Mouse (Mus musculus) olfactory bulb, adult 2 months (tissue): ENCODE measurements around the gene Frmd4a.

Source experiments
- CTCF ChIP-seq: fragments of 200-500 bp; IDR thresholded peaks from 2 replicates; pipeline ENCODE4 v1.5.1; 2012; ENCODE audit warnings: low read depth, mild to moderate bottlenecking, low read length, moderate library complexity; ENCODE audit not compliant: insufficient read depth
- POLR2A ChIP-seq: fragments of 200-500 bp; IDR thresholded peaks from 2 replicates; pipeline ENCODE4 v1.6.1; 2012; ENCODE audit warnings: mild to moderate bottlenecking, low read depth, low read length, moderate library complexity; ENCODE audit not compliant: insufficient read depth

DNA sequence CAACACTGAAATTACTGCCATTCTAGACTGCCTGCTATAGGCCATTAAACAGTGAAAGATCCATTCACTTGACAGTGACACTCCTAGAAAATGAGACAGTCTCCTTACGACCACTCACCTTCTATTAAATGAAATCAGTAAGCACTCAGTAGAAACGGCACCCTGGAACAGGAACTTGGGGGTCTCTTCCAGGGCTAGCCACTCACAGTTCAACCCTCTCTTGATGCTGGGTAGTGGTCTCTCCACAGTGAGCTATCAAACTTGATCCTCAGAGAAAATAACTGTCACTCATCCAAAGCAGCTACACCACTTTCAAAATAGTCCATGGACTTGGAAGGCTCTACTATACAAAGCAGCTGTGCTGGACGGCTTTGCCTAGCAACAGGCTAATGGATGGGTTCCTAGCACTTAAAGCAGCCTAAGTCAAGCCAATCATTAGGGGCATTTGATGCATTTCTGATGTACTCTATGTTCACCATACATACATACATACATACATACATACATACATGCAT lies 604.0 kb downstream of the Frmd4a start:
- TF ChIP-seq CTCF (no peak), POLR2A (no peak)
